In genomic region chr2:122667856-122668255, GRCm38 (mm10) we compare ENCODE assay signal across 8 mouse cellular contexts. TPM values are rescaled to one million over a fixed set of nuclear protein-coding genes. Genes with fewer than 3 reads are reported as not detected.
DNase-seq lines count a peak whose midpoint lies in the region; ATAC-seq lines count a peak whose summit lies in the region.

No protein-coding gene starts in this region.

- peak; percentile 80 for ATAC-seq in frontal cortex, adult (ENCODE audit: low TSS enrichment)
- no peak for ATAC-seq in midbrain, embryonic 14.5 days (ENCODE audit: low FRiP score, low TSS enrichment)
- ATAC-seq in midbrain, embryonic 15.5 days (replicated peaks) = no peak
- ATAC-seq in megakaryocyte progenitor cell, adult 5-6 weeks (replicated peaks; ENCODE audit: poor library complexity) = peak; percentile 44
- no peak for ATAC-seq in forebrain, embryonic 12.5 days (ENCODE audit: low FRiP score)

- no peak overlapping the region for H3K4me2 ChIP-seq in midbrain, embryonic 14.5 days (ENCODE audit: low read length)
- no peak overlapping the region for H3K4me2 ChIP-seq in midbrain, embryonic 15.5 days
- H3K4me2 ChIP-seq in forebrain, embryonic 12.5 days = no peak overlapping the region

- no peak for DNase-seq in frontal cortex, postnatal 25 days (ENCODE audit: low spot score in 2 of 2)
- DNase-seq in midbrain, embryonic 14.5 days = peak; percentile 70
- peak; percentile 56 for DNase-seq in adrenal gland, postnatal 10 days
- DNase-seq in heart, postnatal 4 days = peak; percentile 41

- H3K9ac ChIP-seq in midbrain, embryonic 14.5 days (replicated peaks; ENCODE audit: low read length) = no peak overlapping the region
- H3K9ac ChIP-seq in midbrain, embryonic 15.5 days = no peak overlapping the region
- H3K9ac ChIP-seq in forebrain, embryonic 12.5 days = no peak overlapping the region

- H3K27ac ChIP-seq in midbrain, embryonic 14.5 days (replicated peaks; ENCODE audit: low read depth, low read length) = no peak overlapping the region
- H3K27ac ChIP-seq in midbrain, embryonic 15.5 days = no peak overlapping the region
- no peak overlapping the region for H3K27ac ChIP-seq in forebrain, embryonic 12.5 days

- no peak overlapping the region for H3K4me3 ChIP-seq in midbrain, embryonic 14.5 days (replicated peaks; ENCODE audit: low read depth, low read length)
- no peak overlapping the region for H3K4me3 ChIP-seq in midbrain, embryonic 15.5 days
- H3K4me3 ChIP-seq in forebrain, embryonic 12.5 days (replicated peaks) = no peak overlapping the region

- no peaks in the 10 kb centered on the region for H3K4me1 ChIP-seq in midbrain, embryonic 14.5 days (ENCODE audit: control insufficient read depth, insufficient read depth, low read length)
- H3K4me1 ChIP-seq in midbrain, embryonic 15.5 days = no peaks in the 10 kb centered on the region
- no peaks in the 10 kb centered on the region for H3K4me1 ChIP-seq in forebrain, embryonic 12.5 days

- no peaks in the 10 kb centered on the region for H3K9me3 ChIP-seq in midbrain, embryonic 14.5 days (ENCODE audit: control insufficient read depth, low read length)
- H3K9me3 ChIP-seq in midbrain, embryonic 15.5 days = no peaks in the 10 kb centered on the region
- no peaks in the 10 kb centered on the region for H3K9me3 ChIP-seq in forebrain, embryonic 12.5 days

- H3K36me3 ChIP-seq in midbrain, embryonic 14.5 days (ENCODE audit: control insufficient read depth, insufficient read depth, low read length) = no peaks in the 10 kb centered on the region
- no peaks in the 10 kb centered on the region for H3K36me3 ChIP-seq in midbrain, embryonic 15.5 days (replicated peaks)
- H3K36me3 ChIP-seq in forebrain, embryonic 12.5 days (replicated peaks) = no peaks in the 10 kb centered on the region

- no peaks in the 10 kb centered on the region for H3K27me3 ChIP-seq in midbrain, embryonic 14.5 days (ENCODE audit: control insufficient read depth, insufficient read depth, low read length)
- H3K27me3 ChIP-seq in midbrain, embryonic 15.5 days (replicated peaks) = no peaks in the 10 kb centered on the region
- H3K27me3 ChIP-seq in forebrain, embryonic 12.5 days = no peaks in the 10 kb centered on the region; the same call in 1 of the 2 replicates

- WGBS in midbrain, embryonic 14.5 days = 39% methylated on average over 5 of the region's 5 CpGs
- WGBS in midbrain, embryonic 15.5 days = 45% methylated on average over 5 of the region's 5 CpGs
- WGBS in forebrain, embryonic 12.5 days = 54% methylated on average over 5 of the region's 5 CpGs

RNA-seq across cellular contexts. Expression of gene AA467197, which starts 31.1 kb away (rescaled TPM):
- 0.32 and 0.76 TPM in 2 replicates for polyA plus RNA-seq in midbrain, embryonic 14.5 days (2014; fragmentation: Nextera tagmentation; extraction: Ambion mirVana)
- polyA plus RNA-seq in midbrain, embryonic 15.5 days (2015; fragmentation: Nextera tagmentation; extraction: Ambion mirVana) = 0.31 TPM in 2 replicates
- total RNA-seq in adrenal gland, postnatal 10 days (2021) = 1 to 10 TPM in 1 of 2 experiments, under 1 TPM in 1; 0.79 to 1.3 TPM
- under 1 TPM in 1 of 2 experiments, not detected in 1; 0.36 TPM for total RNA-seq in heart, postnatal 4 days (2021)
- 4.2 and 5.9 TPM in 2 replicates for total RNA-seq in megakaryocyte progenitor cell, adult 5-6 weeks (2015)
- 5.4 and 7.4 TPM in 2 replicates for total RNA-seq in megakaryocyte progenitor cell, adult 5-6 weeks (2017)
- 0.67 and 0.70 TPM in 2 replicates for polyA plus RNA-seq in forebrain, embryonic 12.5 days (2016; fragmentation: Nextera tagmentation; extraction: Ambion mirVana)

RNA-seq across cellular contexts. Expression of gene Slc30a4, which starts 34.6 kb away (rescaled TPM):
- 8.5 and 11.1 TPM in 2 replicates for polyA plus RNA-seq in midbrain, embryonic 14.5 days (2014; fragmentation: Nextera tagmentation; extraction: Ambion mirVana)
- polyA plus RNA-seq in midbrain, embryonic 15.5 days (2015; fragmentation: Nextera tagmentation; extraction: Ambion mirVana) = 6.1 and 6.3 TPM in 2 replicates
- 10 to 100 TPM; 22.9 to 23.9 TPM for total RNA-seq in adrenal gland, postnatal 10 days (2021)
- 10 to 100 TPM; 16.2 to 16.4 TPM for total RNA-seq in heart, postnatal 4 days (2021)
- total RNA-seq in megakaryocyte progenitor cell, adult 5-6 weeks (2015) = 1.8 and 2.1 TPM in 2 replicates
- 2.5 and 2.7 TPM in 2 replicates for total RNA-seq in megakaryocyte progenitor cell, adult 5-6 weeks (2017)
- polyA plus RNA-seq in forebrain, embryonic 12.5 days (2016; fragmentation: Nextera tagmentation; extraction: Ambion mirVana) = 6.9 and 7.1 TPM in 2 replicates

RNA-seq across cellular contexts. Expression of gene Gatm, which starts 56.8 kb away (rescaled TPM):
- polyA plus RNA-seq in midbrain, embryonic 14.5 days (2014; fragmentation: Nextera tagmentation; extraction: Ambion mirVana) = 27.8 and 39.6 TPM in 2 replicates
- 36.8 and 43.0 TPM in 2 replicates for polyA plus RNA-seq in midbrain, embryonic 15.5 days (2015; fragmentation: Nextera tagmentation; extraction: Ambion mirVana)
- total RNA-seq in adrenal gland, postnatal 10 days (2021) = 10 to 100 TPM; 12.5 to 16.5 TPM
- 10 to 100 TPM in 1 of 2 experiments, 1 to 10 TPM in 1; 9.1 to 10.5 TPM for total RNA-seq in heart, postnatal 4 days (2021)
- total RNA-seq in megakaryocyte progenitor cell, adult 5-6 weeks (2015) = 199 and 209 TPM in 2 replicates
- 131 and 133 TPM in 2 replicates for total RNA-seq in megakaryocyte progenitor cell, adult 5-6 weeks (2017)
- 16.8 and 17.7 TPM in 2 replicates for polyA plus RNA-seq in forebrain, embryonic 12.5 days (2016; fragmentation: Nextera tagmentation; extraction: Ambion mirVana)

Comparison
In these comparisons a context has a peak if more than half of its experiments do, and no peak if none do; other contexts are left out.
1. ATAC-seq: peak in frontal cortex, adult (single experiment) and megakaryocyte progenitor cell, adult 5-6 weeks (single experiment); none in midbrain, embryonic 14.5 days (single experiment), midbrain, embryonic 15.5 days (single experiment) and forebrain, embryonic 12.5 days (single experiment).
2. DNase-seq: peak in midbrain, embryonic 14.5 days (single experiment), adrenal gland, postnatal 10 days (single experiment) and heart, postnatal 4 days (single experiment); none in frontal cortex, postnatal 25 days (0 of 2).
3. RNA of gene Slc30a4, which starts 34.6 kb away (total RNA-seq): 22.9 to 23.9 TPM in adrenal gland, postnatal 10 days and 16.2 to 16.4 TPM in heart, postnatal 4 days; 1.8 to 2.7 TPM in megakaryocyte progenitor cell, adult 5-6 weeks; every median in the first group is over 4 times any median in the second.
4. RNA of gene Gatm, which starts 56.8 kb away (total RNA-seq): 131 to 209 TPM in megakaryocyte progenitor cell, adult 5-6 weeks; 12.5 to 16.5 TPM in adrenal gland, postnatal 10 days and 9.1 to 10.5 TPM in heart, postnatal 4 days; every median in the first group is over 4 times any median in the second.